Mouse (Mus musculus): ENCODE data around the gene Card9. TPM values are rescaled to one million over a fixed set of nuclear protein-coding genes. Genes with fewer than 3 reads are reported as not detected.

Card9 gene
- polyA plus RNA-seq, 1 experiment from 2014 or later = 0.26 TPM

DNA sequence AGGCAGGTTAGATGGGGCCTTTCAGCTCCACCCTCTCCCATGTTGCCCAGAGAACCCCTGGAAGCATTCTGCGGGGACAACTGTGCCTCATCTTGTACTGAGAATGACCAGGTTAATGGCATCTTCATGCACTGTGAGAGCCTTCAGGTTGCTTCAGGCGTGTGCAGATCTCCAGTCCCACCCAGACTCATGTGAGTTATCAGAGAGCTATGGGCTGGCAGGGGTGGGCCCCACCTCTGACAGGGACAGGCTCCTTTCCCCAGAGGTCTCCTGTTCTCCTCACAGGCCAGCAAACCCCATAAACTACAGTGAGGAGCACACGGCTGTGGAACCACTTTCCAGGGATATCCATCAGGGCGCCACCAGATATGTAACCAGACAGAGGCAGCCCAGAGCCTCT, 40.3 kb upstream of the Card9 start:
- H3K4me3 ChIP-seq (ENCODE audit: low read depth, low read length) = no peak overlapping the region
- H3K9ac ChIP-seq (ENCODE audit: low read depth, low read length) = no peak overlapping the region
- peaks cover 65% of the 10 kb centered on the region for H3K36me3 ChIP-seq (ENCODE audit: control insufficient read depth, insufficient read depth)
- no peaks in the 10 kb centered on the region for H3K4me1 ChIP-seq (replicated peaks; ENCODE audit: control insufficient read depth, insufficient read depth, low read length)
- TF ChIP-seq CTCF (IDR thresholded peaks at IDR 0.05; ENCODE audit: low read depth) = no peak
- ATAC-seq = no peak
- 87% methylated on average over 4 of the region's 4 CpGs for WGBS
- H3K27ac ChIP-seq (ENCODE audit: low read depth, low read length) = no peak overlapping the region
- H3K4me2 ChIP-seq (replicated peaks; ENCODE audit: low read depth) = no peak overlapping the region
- no peaks in the 10 kb centered on the region for H3K9me3 ChIP-seq (ENCODE audit: control insufficient read depth)
- no peaks in the 10 kb centered on the region for H3K27me3 ChIP-seq (replicated peaks; ENCODE audit: control insufficient read depth, insufficient read depth, low read length)

DNA sequence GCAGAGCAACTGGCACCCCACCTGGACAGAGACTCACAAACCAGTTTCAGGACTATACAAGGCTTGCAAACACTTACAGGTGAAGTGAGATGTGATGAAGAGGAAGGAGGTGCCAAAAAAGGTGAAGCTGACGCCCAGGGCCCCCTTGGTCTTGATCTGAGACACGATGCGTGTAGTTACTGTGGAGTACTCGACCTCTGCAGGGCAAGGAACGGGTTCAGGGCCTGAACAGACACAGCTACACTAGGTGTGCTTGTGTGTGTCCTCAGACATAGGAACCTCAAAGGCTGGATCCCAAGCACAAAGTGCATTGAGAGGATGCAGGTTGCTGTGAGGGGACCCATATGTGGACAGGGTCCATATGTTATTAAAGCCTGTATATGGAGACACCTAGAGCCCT, 39.6 kb upstream of the Card9 start:
- WGBS = 85% methylated on average over 5 of the region's 5 CpGs
- Histone ChIP-seq H3K9me3 (ENCODE audit: control insufficient read depth) (no peaks in the 10 kb centered on the region), H3K27me3 (replicated peaks; ENCODE audit: control insufficient read depth, insufficient read depth, low read length) (no peaks in the 10 kb centered on the region), H3K4me1 (replicated peaks; ENCODE audit: control insufficient read depth, insufficient read depth, low read length) (no peaks in the 10 kb centered on the region), H3K4me2 (replicated peaks; ENCODE audit: low read depth) (no peak overlapping the region), H3K4me3 (ENCODE audit: low read depth, low read length) (no peak overlapping the region), H3K9ac (ENCODE audit: low read depth, low read length) (no peak overlapping the region), H3K36me3 (ENCODE audit: control insufficient read depth, insufficient read depth) (peaks cover 72% of the 10 kb centered on the region), H3K27ac (ENCODE audit: low read depth, low read length) (no peak overlapping the region)
- no peak for ATAC-seq
- no peak for TF ChIP-seq CTCF (IDR thresholded peaks at IDR 0.05; ENCODE audit: low read depth)

DNA sequence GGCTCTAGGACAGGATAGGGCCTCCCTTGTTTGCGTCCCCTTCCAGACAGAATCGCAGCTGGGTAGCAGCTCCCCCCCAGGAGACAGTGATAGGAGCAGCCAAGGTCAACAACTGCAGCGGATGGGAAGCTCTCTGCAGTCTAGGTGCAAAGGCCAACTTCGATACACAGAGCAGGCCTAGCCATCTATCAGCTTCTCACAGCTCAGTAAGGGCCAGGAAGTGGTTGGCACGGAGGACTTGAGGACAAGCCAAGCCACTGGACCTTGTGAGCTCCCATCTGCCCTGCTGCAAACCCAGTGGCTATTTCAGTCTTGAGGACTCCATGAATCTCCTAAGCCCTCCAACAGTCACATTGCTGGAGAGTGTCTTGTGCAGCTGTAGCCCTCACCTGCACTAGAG, 38.9 kb upstream of the Card9 start:
- H3K9me3 ChIP-seq (ENCODE audit: control insufficient read depth) = no peaks in the 10 kb centered on the region
- no peak overlapping the region; the same call in 1 of the 2 replicates for H3K27ac ChIP-seq (ENCODE audit: low read depth, low read length)
- peaks cover 73% of the 10 kb centered on the region for H3K36me3 ChIP-seq (ENCODE audit: control insufficient read depth, insufficient read depth)
- H3K9ac ChIP-seq (ENCODE audit: low read depth, low read length) = no peak overlapping the region
- H3K4me3 ChIP-seq (ENCODE audit: low read depth, low read length) = no peak overlapping the region
- 62% methylated on average over 5 of the region's 5 CpGs for WGBS
- H3K27me3 ChIP-seq (replicated peaks; ENCODE audit: control insufficient read depth, insufficient read depth, low read length) = no peaks in the 10 kb centered on the region
- no peak for ATAC-seq
- no peak overlapping the region for H3K4me2 ChIP-seq (replicated peaks; ENCODE audit: low read depth)
- no peaks in the 10 kb centered on the region for H3K4me1 ChIP-seq (replicated peaks; ENCODE audit: control insufficient read depth, insufficient read depth, low read length)
- no peak for TF ChIP-seq CTCF (IDR thresholded peaks at IDR 0.05; ENCODE audit: low read depth)

DNA sequence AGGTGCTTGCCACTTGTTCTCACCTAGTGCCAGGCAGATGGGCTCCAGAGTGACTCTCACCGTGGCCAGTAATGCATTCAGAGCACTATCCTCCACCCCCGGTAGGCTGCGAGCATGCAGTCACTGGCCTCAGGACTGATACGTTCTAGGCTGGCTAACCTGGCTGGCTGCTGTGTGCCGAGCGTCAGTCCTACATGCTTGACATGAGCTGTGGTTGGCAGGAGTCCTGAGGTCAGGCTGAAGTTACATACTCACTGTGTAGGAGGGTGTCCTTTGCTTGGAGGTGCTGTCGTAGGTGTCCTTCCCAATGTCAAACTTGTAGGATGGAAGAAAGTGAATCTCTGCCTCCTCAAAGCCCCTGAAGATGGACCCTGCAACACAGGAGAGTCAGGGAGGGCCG, 38.3 kb upstream of the Card9 start:
- H3K9ac ChIP-seq (ENCODE audit: low read depth, low read length) = no peak overlapping the region; the same call in 1 of the 2 replicates
- H3K27ac ChIP-seq (ENCODE audit: low read depth, low read length) = no peak overlapping the region
- no peak overlapping the region for H3K4me2 ChIP-seq (replicated peaks; ENCODE audit: low read depth)
- no peaks in the 10 kb centered on the region for H3K27me3 ChIP-seq (replicated peaks; ENCODE audit: control insufficient read depth, insufficient read depth, low read length)
- no peak for TF ChIP-seq CTCF (IDR thresholded peaks at IDR 0.05; ENCODE audit: low read depth)
- 85% methylated on average over 8 of the region's 8 CpGs for WGBS
- no peak for ATAC-seq
- no peak overlapping the region for H3K4me3 ChIP-seq (ENCODE audit: low read depth, low read length)
- no peaks in the 10 kb centered on the region for H3K9me3 ChIP-seq (ENCODE audit: control insufficient read depth)
- H3K36me3 ChIP-seq (ENCODE audit: control insufficient read depth, insufficient read depth) = peaks cover 79% of the 10 kb centered on the region
- H3K4me1 ChIP-seq (replicated peaks; ENCODE audit: control insufficient read depth, insufficient read depth, low read length) = no peaks in the 10 kb centered on the region

DNA sequence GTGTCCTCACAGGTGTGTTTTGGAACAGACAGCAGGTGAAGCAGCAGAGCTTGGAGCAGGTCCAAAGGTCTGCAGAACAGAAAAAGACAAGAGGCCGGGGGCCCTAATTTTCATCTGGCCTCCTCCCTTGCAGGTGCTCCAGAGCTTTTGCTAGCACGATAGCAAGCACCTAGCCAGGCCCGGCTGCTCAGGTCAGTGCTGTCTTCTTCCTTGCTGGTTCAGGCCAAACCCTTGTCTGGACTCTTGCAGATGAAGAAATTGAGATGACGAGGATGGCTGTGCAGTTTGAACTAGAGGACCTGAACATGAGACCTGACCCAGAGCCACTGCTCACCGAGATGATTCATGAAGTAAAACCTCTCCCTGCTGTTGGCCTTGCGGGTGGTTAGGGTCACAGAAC, 30.9 kb upstream of the Card9 start:
- H3K4me1 ChIP-seq (replicated peaks; ENCODE audit: control insufficient read depth, insufficient read depth, low read length) = no peaks in the 10 kb centered on the region
- no peak overlapping the region for H3K9ac ChIP-seq (ENCODE audit: low read depth, low read length)
- WGBS = 84% methylated on average over 6 of the region's 6 CpGs
- no peak overlapping the region for H3K4me3 ChIP-seq (ENCODE audit: low read depth, low read length)
- TF ChIP-seq CTCF (IDR thresholded peaks at IDR 0.05; ENCODE audit: low read depth) = no peak
- no peak overlapping the region for H3K27ac ChIP-seq (ENCODE audit: low read depth, low read length)
- peaks cover 66% of the 10 kb centered on the region for H3K36me3 ChIP-seq (ENCODE audit: control insufficient read depth, insufficient read depth)
- H3K4me2 ChIP-seq (replicated peaks; ENCODE audit: low read depth) = no peak overlapping the region
- H3K9me3 ChIP-seq (ENCODE audit: control insufficient read depth) = no peaks in the 10 kb centered on the region
- no peak for ATAC-seq
- no peaks in the 10 kb centered on the region for H3K27me3 ChIP-seq (replicated peaks; ENCODE audit: control insufficient read depth, insufficient read depth, low read length)

DNA sequence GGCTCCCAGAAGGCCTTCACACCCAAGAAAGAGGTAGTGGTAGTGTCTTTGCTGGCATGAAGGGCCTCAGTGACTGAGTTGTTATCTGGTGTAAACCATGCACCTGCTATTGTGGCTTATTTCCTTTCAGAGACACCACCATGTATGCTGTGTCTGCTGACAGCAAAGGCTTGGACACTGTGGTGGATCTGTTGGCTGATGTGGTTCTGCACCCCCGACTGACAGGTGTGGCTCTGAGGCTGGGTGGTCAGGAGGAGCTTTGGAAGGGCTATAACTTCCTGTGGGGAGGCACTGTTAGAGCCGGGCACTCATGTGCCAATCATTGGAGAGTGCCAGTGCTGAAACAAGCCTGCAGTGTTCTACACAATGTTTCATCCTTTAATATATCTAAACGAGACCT, 30.2 kb upstream of the Card9 start:
- Histone ChIP-seq H3K9me3 (ENCODE audit: control insufficient read depth) (no peaks in the 10 kb centered on the region), H3K27ac (ENCODE audit: low read depth, low read length) (no peak overlapping the region), H3K27me3 (replicated peaks; ENCODE audit: control insufficient read depth, insufficient read depth, low read length) (no peaks in the 10 kb centered on the region), H3K4me1 (replicated peaks; ENCODE audit: control insufficient read depth, insufficient read depth, low read length) (no peaks in the 10 kb centered on the region), H3K4me3 (ENCODE audit: low read depth, low read length) (no peak overlapping the region), H3K4me2 (replicated peaks; ENCODE audit: low read depth) (no peak overlapping the region), H3K36me3 (ENCODE audit: control insufficient read depth, insufficient read depth) (peaks cover 66% of the 10 kb centered on the region), H3K9ac (ENCODE audit: low read depth, low read length) (no peak overlapping the region)
- no peak for TF ChIP-seq CTCF (IDR thresholded peaks at IDR 0.05; ENCODE audit: low read depth)
- 87% methylated on average over 3 of the region's 3 CpGs for WGBS
- no peak for ATAC-seq

DNA sequence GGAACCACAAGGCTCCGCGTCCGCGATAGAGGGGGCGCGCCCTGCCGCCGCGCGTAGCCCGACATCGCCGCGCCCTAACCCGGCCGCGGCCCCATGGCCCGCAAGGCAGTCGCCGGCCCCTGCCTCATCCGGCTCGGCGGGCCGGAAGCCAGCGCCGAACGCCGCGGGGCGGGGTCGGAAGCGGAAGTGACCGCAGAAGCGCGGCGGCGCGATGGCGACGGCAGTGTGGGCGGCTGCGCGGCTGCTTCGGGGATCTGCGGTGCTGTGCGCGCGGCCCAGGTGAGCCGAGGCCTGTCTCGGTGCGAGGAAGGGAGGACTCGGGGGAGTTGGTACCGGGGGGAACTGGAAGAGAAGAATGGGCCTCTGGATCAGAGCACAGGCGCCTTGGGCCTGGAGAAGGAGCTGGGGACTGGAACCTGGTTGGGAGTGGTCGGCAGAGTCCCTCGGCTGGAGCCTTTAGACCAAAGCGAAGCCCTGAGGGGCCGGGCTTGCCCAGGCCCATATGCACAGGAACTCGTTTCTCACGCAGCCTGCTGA, 28.5 kb upstream of the Card9 start, which contains the start of the genes Entr1 and Pmpca:
Gene Entr1, minus strand, starts transcription at position 163 of the 537 bp plus-strand sequence.
Gene Pmpca, plus strand, starts transcription at position 186 of the 537 bp plus-strand sequence.
- peak within 1 kb of the TSS; percentile 94 for H3K4me2 ChIP-seq (replicated peaks; ENCODE audit: low read depth)
- peak within 1 kb of the TSS; percentile 96 for H3K4me3 ChIP-seq (ENCODE audit: low read depth, low read length)
- H3K27me3 ChIP-seq (replicated peaks; ENCODE audit: control insufficient read depth, insufficient read depth, low read length) = no peaks in the 10 kb centered on the region
- peak within 1 kb of the TSS; percentile 89 for H3K9ac ChIP-seq (ENCODE audit: low read depth, low read length)
- no peak for TF ChIP-seq CTCF (IDR thresholded peaks at IDR 0.05; ENCODE audit: low read depth)
- under 1% methylated on average over 60 of the region's 60 CpGs for WGBS
- ATAC-seq = peak; percentile 86
- no peaks in the 10 kb centered on the region for H3K9me3 ChIP-seq (ENCODE audit: control insufficient read depth)
- peak within 1 kb of the TSS; percentile 70 for H3K27ac ChIP-seq (ENCODE audit: low read depth, low read length)
- no peaks in the 10 kb centered on the region for H3K4me1 ChIP-seq (replicated peaks; ENCODE audit: control insufficient read depth, insufficient read depth, low read length)
- peaks cover 66% of the 10 kb centered on the region for H3K36me3 ChIP-seq (ENCODE audit: control insufficient read depth, insufficient read depth)

Measured in intestine, postnatal 0 days (tissue).